Mouse (Mus musculus): ENCODE data around the gene Ky.

DNA sequence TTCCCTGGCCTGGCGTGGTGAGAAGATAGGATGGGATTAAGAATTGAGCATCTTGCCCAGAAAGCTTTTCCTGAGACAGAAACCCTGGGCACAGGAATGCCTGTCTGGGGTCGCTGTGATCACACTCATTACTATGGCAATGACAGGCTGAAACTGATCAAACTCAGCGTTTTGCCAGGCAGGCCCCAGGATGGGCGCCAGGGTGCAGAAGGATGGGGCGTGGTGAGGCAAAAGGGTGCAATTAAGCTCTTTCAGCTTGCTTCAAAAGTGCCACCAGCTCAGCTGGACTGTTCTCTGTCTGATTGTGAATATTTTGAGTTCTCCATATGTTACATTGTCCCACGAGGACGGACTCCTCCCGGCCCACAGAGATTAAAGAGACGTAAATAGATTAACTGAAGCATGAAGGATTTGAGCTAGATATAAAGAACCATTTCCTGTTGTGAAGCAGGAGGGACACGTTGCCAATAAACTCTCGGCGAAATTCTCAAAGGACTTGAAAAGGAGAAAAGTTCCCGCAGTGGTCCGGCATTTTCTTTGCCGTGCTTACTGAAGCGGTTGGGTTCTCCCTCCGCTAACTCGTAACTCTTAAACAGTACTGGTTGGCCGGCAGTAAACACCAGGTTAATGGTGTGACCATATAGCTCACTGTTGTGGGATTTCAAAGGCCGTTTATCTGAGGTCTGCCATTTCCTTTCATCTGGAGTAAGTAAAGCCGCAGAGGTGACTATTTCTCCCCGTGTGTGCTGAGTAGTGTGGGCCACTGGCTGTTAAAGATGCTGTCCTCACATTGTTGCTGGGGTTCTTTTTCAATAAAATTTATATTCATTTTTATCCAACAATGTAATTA is 40.1 kb downstream of the Ky start:
- TF ChIP-seq EP300 (IDR thresholded peaks at IDR 0.05; ENCODE audit: low read depth) = no peak
- TF ChIP-seq CTCF (IDR thresholded peaks at IDR 0.05; ENCODE audit: low read depth) = no peak

Measured in liver, embryonic 14.5 days (tissue).